Mouse (Mus musculus): ENCODE measurements around the gene Sf3b5. TPM values are rescaled to one million over a fixed set of nuclear protein-coding genes. Genes with fewer than 3 reads are reported as not detected.
A peak's percentile ranks its signal among the peaks of the same experiment; 100 is the strongest.
"Not testable (repeated sequence)": the region's sequence is repeated elsewhere in the genome, so short reads cannot be mapped to it uniquely, and the experiment has no call there.

The Sf3b5 gene
- polyA plus RNA-seq, 1 experiment: 15.7 TPM

DNA sequence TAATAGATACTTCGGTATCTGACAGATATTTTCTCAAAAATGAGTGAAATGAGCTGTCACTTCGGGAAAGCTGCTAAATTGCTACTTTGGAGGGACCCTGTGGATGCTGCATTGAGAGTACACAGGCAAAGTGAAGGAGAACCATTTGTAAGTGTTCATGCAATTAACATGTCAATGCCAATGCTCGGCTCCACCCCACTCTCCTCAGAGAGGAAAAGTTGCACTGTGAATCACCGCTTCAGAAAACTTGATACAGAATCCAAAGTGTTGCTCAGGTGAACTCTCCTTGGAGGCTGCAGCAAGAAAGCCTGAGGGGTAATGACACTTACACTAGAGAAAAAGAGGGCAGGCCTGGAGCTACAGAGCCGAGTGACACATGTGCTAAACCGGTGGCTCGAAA is 8.9 kb downstream of the Sf3b5 start:
- Histone ChIP-seq H3K4me3 (replicated peaks; ENCODE audit: control insufficient read depth, low read depth, low read length) (no peak overlapping the region), H3K27ac (ENCODE audit: control insufficient read depth, insufficient read depth, low read depth, low read length, poor library complexity) (no peak overlapping the region), H3K4me1 (ENCODE audit: control insufficient read depth, insufficient read depth, low read length) (no peaks in the 10 kb centered on the region; the same call in 1 of the 2 replicates)
- no peak for TF ChIP-seq CTCF (IDR thresholded peaks at IDR 0.05; ENCODE audit: control insufficient read depth, insufficient read depth, low read length)
- TF ChIP-seq POLR2A (IDR thresholded peaks at IDR 0.05; ENCODE audit: borderline replicate concordance, control insufficient read depth, low read depth, low read length): no peak
- 84% methylated on average over 7 of the region's 7 CpGs for WGBS

DNA sequence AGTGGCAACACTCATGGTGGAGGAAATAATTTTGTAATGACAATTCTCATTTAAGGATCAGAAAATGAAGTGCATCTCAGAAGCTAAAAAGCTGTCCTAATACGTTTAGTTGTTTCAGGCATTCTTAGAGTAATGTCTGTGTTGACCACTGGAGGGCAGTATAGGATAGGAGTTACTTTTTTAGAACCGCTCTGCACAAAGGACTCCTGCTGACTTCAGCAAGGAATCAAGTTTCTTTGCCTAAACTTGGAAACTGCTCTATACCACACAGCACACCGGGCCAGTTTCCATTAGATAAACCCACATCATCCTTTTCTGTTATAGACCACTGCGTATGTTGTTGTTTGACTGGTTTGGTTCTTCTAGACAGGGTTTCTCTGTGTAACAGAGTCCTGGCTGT is 11.4 kb downstream of the Sf3b5 start:
- Histone ChIP-seq H3K4me1 (ENCODE audit: control insufficient read depth, insufficient read depth, low read length) (no peaks in the 10 kb centered on the region), H3K27ac (ENCODE audit: control insufficient read depth, insufficient read depth, low read depth, low read length, poor library complexity) (no peak overlapping the region), H3K4me3 (replicated peaks; ENCODE audit: control insufficient read depth, low read depth, low read length) (no peak overlapping the region)
- WGBS: 23% methylated on average over 4 of the region's 4 CpGs
- TF ChIP-seq CTCF (IDR thresholded peaks at IDR 0.05; ENCODE audit: control insufficient read depth, insufficient read depth, low read length): 0 out of 2 replicates have a peak, but pooled peaks have one; percentile 24
- no peak for TF ChIP-seq POLR2A (IDR thresholded peaks at IDR 0.05; ENCODE audit: borderline replicate concordance, control insufficient read depth, low read depth, low read length)

DNA sequence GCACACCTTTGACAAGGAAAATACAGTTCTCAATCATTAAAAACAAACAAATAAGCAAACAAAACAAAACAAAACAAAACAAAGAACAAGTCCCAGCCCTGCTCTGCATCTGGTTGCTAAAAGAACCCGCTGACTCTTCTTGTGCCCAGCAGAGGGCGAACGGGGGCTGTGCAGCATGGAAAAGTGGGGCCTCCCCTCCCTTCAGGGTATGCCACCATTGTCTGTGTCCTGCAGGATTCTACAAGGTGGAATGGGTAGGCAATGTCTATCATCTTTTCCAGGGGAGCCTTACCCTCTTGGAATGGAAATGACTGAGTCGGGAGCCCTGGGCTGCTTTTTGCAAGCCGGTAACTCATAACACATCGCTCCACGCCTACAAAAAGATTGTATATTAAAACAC is 13.4 kb downstream of the Sf3b5 start:
- Histone ChIP-seq H3K4me3 (replicated peaks; ENCODE audit: control insufficient read depth, low read depth, low read length) (no peak overlapping the region), H3K4me1 (ENCODE audit: control insufficient read depth, insufficient read depth, low read length) (no peaks in the 10 kb centered on the region), H3K27ac (ENCODE audit: control insufficient read depth, insufficient read depth, low read depth, low read length, poor library complexity) (no peak overlapping the region)
- 58% methylated on average over 7 of the region's 7 CpGs for WGBS
- TF ChIP-seq POLR2A (IDR thresholded peaks at IDR 0.05; ENCODE audit: borderline replicate concordance, control insufficient read depth, low read depth, low read length) (no peak), CTCF (IDR thresholded peaks at IDR 0.05; ENCODE audit: control insufficient read depth, insufficient read depth, low read length) (peak; percentile 65)

DNA sequence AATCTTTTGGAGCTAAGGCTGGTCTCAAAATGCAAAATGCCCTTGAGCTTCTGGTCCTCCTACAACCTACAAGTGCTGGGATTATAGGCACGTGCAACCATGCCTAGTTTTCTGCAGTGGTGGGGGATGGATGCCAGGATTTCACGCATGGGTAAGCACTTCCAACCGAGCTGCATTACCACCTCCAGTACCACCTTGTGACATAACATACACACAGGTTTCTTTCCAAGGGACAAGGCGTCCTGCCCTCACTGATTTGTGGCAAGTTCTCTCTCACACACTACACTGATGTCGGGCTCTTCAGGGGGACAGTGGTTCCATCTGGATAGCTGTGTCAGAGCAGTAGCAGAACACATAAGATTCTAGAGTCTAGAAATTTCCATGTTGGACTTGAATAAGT is 13.9 kb downstream of the Sf3b5 start:
- Histone ChIP-seq H3K4me3 (replicated peaks; ENCODE audit: control insufficient read depth, low read depth, low read length) (no peak overlapping the region), H3K27ac (ENCODE audit: control insufficient read depth, insufficient read depth, low read depth, low read length, poor library complexity) (no peak overlapping the region), H3K4me1 (ENCODE audit: control insufficient read depth, insufficient read depth, low read length) (no peaks in the 10 kb centered on the region)
- 72% methylated on average over 5 of the region's 5 CpGs for WGBS
- TF ChIP-seq CTCF (IDR thresholded peaks at IDR 0.05; ENCODE audit: control insufficient read depth, insufficient read depth, low read length): no peak
- TF ChIP-seq POLR2A (IDR thresholded peaks at IDR 0.05; ENCODE audit: borderline replicate concordance, control insufficient read depth, low read depth, low read length): no peak

DNA sequence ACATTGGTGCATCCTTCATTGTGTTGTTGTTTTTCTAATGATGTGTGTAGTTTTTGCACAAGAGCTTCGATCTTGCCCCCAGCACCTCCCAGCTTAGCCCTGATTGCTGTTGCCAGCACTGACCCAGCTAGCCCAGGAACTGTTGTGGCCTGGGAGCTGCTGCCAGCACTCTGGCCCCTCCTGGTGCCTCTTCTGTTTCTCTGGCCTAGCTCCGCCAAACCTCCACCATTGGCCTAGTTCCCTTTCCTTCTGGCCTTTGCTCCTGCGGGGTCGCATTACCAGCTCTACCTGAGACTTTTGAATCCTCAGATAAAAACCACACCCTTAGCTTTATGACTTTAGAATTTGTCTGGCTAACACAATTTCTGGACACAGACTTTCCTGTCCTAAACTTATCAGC is 17.0 kb downstream of the Sf3b5 start:
- TF ChIP-seq POLR2A (IDR thresholded peaks at IDR 0.05; ENCODE audit: borderline replicate concordance, control insufficient read depth, low read depth, low read length) (no peak), CTCF (IDR thresholded peaks at IDR 0.05; ENCODE audit: control insufficient read depth, insufficient read depth, low read length) (no peak)
- Histone ChIP-seq H3K27ac (ENCODE audit: control insufficient read depth, insufficient read depth, low read depth, low read length, poor library complexity) (no peak overlapping the region), H3K4me1 (ENCODE audit: control insufficient read depth, insufficient read depth, low read length) (no peaks in the 10 kb centered on the region), H3K4me3 (replicated peaks; ENCODE audit: control insufficient read depth, low read depth, low read length) (no peak overlapping the region)
- WGBS: 61% methylated on average over 4 of the region's 4 CpGs

DNA sequence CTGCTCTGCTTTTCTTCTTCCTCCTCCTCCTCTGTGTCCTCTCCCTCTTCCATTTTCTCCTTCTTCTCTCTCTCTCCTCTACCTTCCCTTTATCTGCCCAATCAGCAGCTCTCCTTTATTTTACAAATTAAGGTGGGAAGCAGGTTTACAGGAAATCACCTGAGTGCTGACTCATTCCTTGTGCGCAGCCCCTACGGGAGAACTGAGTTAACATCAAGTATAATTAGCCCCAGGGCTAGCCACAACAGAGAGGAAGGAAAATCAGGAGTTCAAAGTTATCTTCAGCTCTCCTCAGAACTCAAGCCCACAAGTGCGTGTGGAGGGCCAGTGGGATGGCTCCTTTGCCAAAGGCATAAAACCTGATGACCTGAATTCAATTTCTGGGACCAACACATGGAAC is 18.8 kb downstream of the Sf3b5 start:
- WGBS: 13% methylated on average over 3 of the region's 3 CpGs
- not testable (repeated sequence) for H3K4me3 ChIP-seq (replicated peaks; ENCODE audit: control insufficient read depth, low read depth, low read length); H3K27ac ChIP-seq (ENCODE audit: control insufficient read depth, insufficient read depth, low read depth, low read length, poor library complexity); H3K4me1 ChIP-seq (ENCODE audit: control insufficient read depth, insufficient read depth, low read length)

DNA sequence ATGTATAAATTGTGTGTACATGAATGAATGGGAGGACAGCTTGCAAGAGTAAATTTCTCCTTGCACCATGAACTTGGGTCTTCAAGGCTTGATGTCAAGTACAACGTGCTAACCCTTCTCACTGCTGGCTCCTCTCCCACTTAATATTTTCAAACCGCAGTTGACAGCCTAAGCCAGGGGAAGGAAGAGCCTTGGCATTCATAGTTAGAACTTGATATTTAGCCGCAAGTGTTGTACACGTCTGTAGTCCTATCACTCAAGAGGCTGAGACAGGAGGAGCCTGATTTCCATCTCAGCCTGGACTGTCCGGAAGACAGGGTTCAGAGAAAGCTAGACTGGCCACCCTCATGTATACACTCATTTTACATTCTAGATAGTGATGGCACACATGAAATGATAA is 22.6 kb downstream of the Sf3b5 start:
- TF ChIP-seq CTCF (IDR thresholded peaks at IDR 0.05; ENCODE audit: control insufficient read depth, insufficient read depth, low read length) (no peak), POLR2A (IDR thresholded peaks at IDR 0.05; ENCODE audit: borderline replicate concordance, control insufficient read depth, low read depth, low read length) (no peak)
- Histone ChIP-seq H3K4me3 (replicated peaks; ENCODE audit: control insufficient read depth, low read depth, low read length) (no peak overlapping the region), H3K4me1 (ENCODE audit: control insufficient read depth, insufficient read depth, low read length) (no peaks in the 10 kb centered on the region), H3K27ac (ENCODE audit: control insufficient read depth, insufficient read depth, low read depth, low read length, poor library complexity) (no peak overlapping the region)
- WGBS: 42% methylated on average over 5 of the region's 5 CpGs

DNA sequence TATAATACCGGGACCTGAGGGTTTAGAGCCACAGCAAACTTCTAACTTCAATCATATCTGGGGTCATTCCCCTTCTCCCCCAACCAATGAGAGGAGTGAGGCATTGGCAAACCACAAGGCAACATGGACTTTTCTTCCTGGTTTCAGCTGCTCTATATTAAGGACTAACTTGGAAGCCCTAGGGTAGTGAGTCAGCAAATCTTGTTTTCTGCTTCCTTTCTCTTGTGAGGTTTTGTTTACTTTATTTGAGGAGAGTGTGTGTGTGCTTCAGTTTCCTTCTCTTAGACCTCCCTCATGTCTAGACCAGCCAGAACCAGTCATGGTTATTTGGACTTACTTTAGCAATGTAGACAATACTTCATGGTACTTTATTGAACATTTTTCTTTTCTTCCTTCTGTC is 23.1 kb downstream of the Sf3b5 start:
- no peak overlapping the region for H3K4me3 ChIP-seq (replicated peaks; ENCODE audit: control insufficient read depth, low read depth, low read length)
- no peak overlapping the region for H3K27ac ChIP-seq (ENCODE audit: control insufficient read depth, insufficient read depth, low read depth, low read length, poor library complexity)
- no peak for TF ChIP-seq POLR2A (IDR thresholded peaks at IDR 0.05; ENCODE audit: borderline replicate concordance, control insufficient read depth, low read depth, low read length)
- TF ChIP-seq CTCF (IDR thresholded peaks at IDR 0.05; ENCODE audit: control insufficient read depth, insufficient read depth, low read length): no peak
- 37% methylated on average over 1 of the region's 1 CpGs for WGBS
- H3K4me1 ChIP-seq (ENCODE audit: control insufficient read depth, insufficient read depth, low read length): no peaks in the 10 kb centered on the region

DNA sequence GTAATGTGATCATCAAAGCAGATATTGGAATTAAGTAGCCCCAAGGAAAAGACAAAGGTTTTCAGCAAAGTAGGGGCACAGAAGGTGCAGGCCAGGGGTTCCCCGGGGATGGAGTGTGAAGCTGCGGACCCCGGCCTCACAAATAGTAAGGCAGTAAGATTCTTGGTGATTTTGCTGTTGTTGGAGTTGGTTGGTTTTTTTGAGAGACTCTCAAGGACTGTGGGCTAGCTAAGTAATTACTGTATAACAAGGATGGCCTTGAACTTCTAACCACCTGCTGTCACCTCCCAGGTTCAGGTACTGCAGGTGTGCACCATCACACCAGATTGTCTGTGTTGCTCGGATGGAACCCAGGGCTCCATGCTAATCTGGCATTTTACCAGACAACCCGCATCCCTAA is 24.3 kb downstream of the Sf3b5 start:
- Histone ChIP-seq H3K4me1 (ENCODE audit: control insufficient read depth, insufficient read depth, low read length) (no peaks in the 10 kb centered on the region), H3K4me3 (replicated peaks; ENCODE audit: control insufficient read depth, low read depth, low read length) (no peak overlapping the region), H3K27ac (ENCODE audit: control insufficient read depth, insufficient read depth, low read depth, low read length, poor library complexity) (no peak overlapping the region)
- no peak for TF ChIP-seq POLR2A (IDR thresholded peaks at IDR 0.05; ENCODE audit: borderline replicate concordance, control insufficient read depth, low read depth, low read length)
- TF ChIP-seq CTCF (IDR thresholded peaks at IDR 0.05; ENCODE audit: control insufficient read depth, insufficient read depth, low read length): no peak
- 86% methylated on average over 5 of the region's 5 CpGs for WGBS

All from bone marrow, adult 2 months (tissue).